8 mouse cellular contexts compared by ENCODE assay signal in genomic region chr4:49058557-49058956, GRCm38 (mm10). TPM values are rescaled to one million over a fixed set of nuclear protein-coding genes. Genes with fewer than 3 reads are reported as not detected.
DNase-seq lines count a peak whose midpoint lies in the region; ATAC-seq and TF ChIP-seq lines count a peak whose summit lies in the region.

No protein-coding gene starts in this region.

- H3K27ac ChIP-seq in ES-Bruce4 (ENCODE audit: insufficient read depth, low read length): no peak overlapping the region
- H3K27ac ChIP-seq in limb, embryonic 15.5 days: no peak overlapping the region

- H3K27me3 ChIP-seq in E14TG2a.4 (ENCODE audit: insufficient read depth, low read length) (peaks cover 55% of the 10 kb centered on the region), ES-Bruce4 (ENCODE audit: control insufficient read depth, insufficient read depth, low read length, poor library complexity, severe bottlenecking) (no peaks in the 10 kb centered on the region; the same call in 1 of the 2 replicates)
- peaks cover 13% of the 10 kb centered on the region; the same call in 1 of the 2 replicates for H3K27me3 ChIP-seq in limb, embryonic 15.5 days

- H3K4me1 ChIP-seq in E14TG2a.4 (replicated peaks; ENCODE audit: low read depth, low read length) (peaks cover 28% of the 10 kb centered on the region), ES-Bruce4 (ENCODE audit: control insufficient read depth, insufficient read depth, low read length) (no peaks in the 10 kb centered on the region)
- peaks cover 11% of the 10 kb centered on the region for H3K4me1 ChIP-seq in limb, embryonic 15.5 days

- no peak for TF ChIP-seq EP300 in ES-Bruce4 (IDR thresholded peaks at IDR 0.05; ENCODE audit: insufficient read depth, low read depth, low read length)

- peak overlapping the region; percentile 19 for H3K9ac ChIP-seq in ES-Bruce4 (ENCODE audit: low read depth, poor library complexity, severe bottlenecking)
- H3K9ac ChIP-seq in limb, embryonic 15.5 days: peak overlapping the region; percentile 39

- peak; percentile 19 for DNase-seq in forelimb bud, embryonic 11.5 days (ENCODE audit: low read depth, low spot score)
- DNase-seq in adrenal gland, postnatal 4 days (ENCODE audit: low spot score in 2 of 2): no peak
- no peak for DNase-seq in gastrocnemius, postnatal 10 days
- no peak for DNase-seq in testis, postnatal 14 days (ENCODE audit: low spot score)
- no peak for DNase-seq in layer of hippocampus, adult 9-10 months (ENCODE audit: low spot score)

- H3K4me2 ChIP-seq in limb, embryonic 15.5 days: peak overlapping the region; percentile 99

- 8% methylated on average over 7 of the region's 7 CpGs for WGBS in limb, embryonic 15.5 days

- TF ChIP-seq POLR2A in ES-Bruce4 (IDR thresholded peaks at IDR 0.05; ENCODE audit: insufficient read depth, low read length): no peak

- peaks cover 7% of the 10 kb centered on the region; the same call in 1 of the 2 replicates for H3K9me3 ChIP-seq in E14TG2a.4 (ENCODE audit: low read length)
- no peaks in the 10 kb centered on the region for H3K9me3 ChIP-seq in ES-Bruce4 (replicated peaks; ENCODE audit: control insufficient read depth, insufficient read depth, low read length, poor library complexity, severe bottlenecking)
- no peaks in the 10 kb centered on the region for H3K9me3 ChIP-seq in limb, embryonic 15.5 days

- peak overlapping the region; percentile 82 for H3K4me3 ChIP-seq in E14TG2a.4 (replicated peaks; ENCODE audit: low read length)
- peak overlapping the region; percentile 68 for H3K4me3 ChIP-seq in ES-Bruce4 (ENCODE audit: low read depth, low read length)
- peak overlapping the region; percentile 59 for H3K4me3 ChIP-seq in limb, embryonic 15.5 days

- ATAC-seq in limb, embryonic 15.5 days (ENCODE audit: insufficient number of reproducible peaks, low FRiP score, low TSS enrichment, low read depth): no peak

- H3K36me3 ChIP-seq in E14TG2a.4 (ENCODE audit: insufficient read depth, low read length): no peaks in the 10 kb centered on the region
- H3K36me3 ChIP-seq in ES-Bruce4 (ENCODE audit: control insufficient read depth, insufficient read depth, low read length, poor library complexity, severe bottlenecking): no peaks in the 10 kb centered on the region
- no peaks in the 10 kb centered on the region for H3K36me3 ChIP-seq in limb, embryonic 15.5 days

- TF ChIP-seq CTCF in E14TG2a.4 (conservative IDR thresholded peaks at IDR 0.05; ENCODE audit: low read length) (no peak), ES-Bruce4 (IDR thresholded peaks at IDR 0.05; ENCODE audit: low read depth, low read length) (no peak)

RNA-seq across cellular contexts. Expression of gene Plppr1, which starts 0.5 kb away (rescaled TPM):
- polyA plus RNA-seq in ES-Bruce4 (2011; ENCODE audit: insufficient read depth, insufficient read length, low read depth, missing spikeins): 0.29 TPM in 1 of 2 replicates, not detected in the other
- 4.9 and 5.1 TPM in 2 replicates for polyA plus RNA-seq in limb, embryonic 15.5 days (2015; fragmentation: Nextera tagmentation; extraction: Ambion mirVana)
- 1 to 10 TPM; 1.2 to 1.7 TPM for total RNA-seq in adrenal gland, postnatal 4 days (2021)
- under 1 TPM; 0.21 to 0.32 TPM for total RNA-seq in gastrocnemius, postnatal 10 days (2021)
